Mouse (Mus musculus): ENCODE data around the gene Fyco1. TPM values are rescaled to one million over a fixed set of nuclear protein-coding genes. Genes with fewer than 3 reads are reported as not detected.
A peak's percentile ranks its signal among the peaks of the same experiment; 100 is the strongest.

Fyco1 gene
- total and polyA plus RNA-seq, 3 experiments, result 55.5 to 262 (median 251) TPM

GRCm38 (mm10) chr9:123814326-123814725, 37.4 kb downstream of the Fyco1 start:
- 26% methylated on average over 2 of the region's 2 CpGs for WGBS
- H3K9ac ChIP-seq (ENCODE audit: low read depth, low read length), result no peak overlapping the region
- peak overlapping the region; percentile 43; the same call in 1 of the 2 replicates for H3K27ac ChIP-seq
- H3K4me1 ChIP-seq (ENCODE audit: control insufficient read depth, insufficient read depth, low read length), result peaks cover 7% of the 10 kb centered on the region
- no peak overlapping the region for H3K4me3 ChIP-seq
- H3K36me3 ChIP-seq (ENCODE audit: control insufficient read depth, insufficient read depth, low read length), result peaks cover 52% of the 10 kb centered on the region
- no peaks in the 10 kb centered on the region for H3K79me2 ChIP-seq (replicated peaks; ENCODE audit: control insufficient read depth, insufficient read depth, low read length)
- DNase-seq, result no peak
- intact Hi-C loops (cut with DNase I), result no loop called here
- TF ChIP-seq POLR2A (IDR thresholded peaks at IDR 0.05; ENCODE audit: insufficient read depth, low read depth, low read length) (no peak), CTCF (IDR thresholded peaks at IDR 0.05) (no peak), EP300 (IDR thresholded peaks at IDR 0.05; ENCODE audit: insufficient read depth, low read depth, low read length) (no peak)
- H3K27me3 ChIP-seq (ENCODE audit: control insufficient read depth, insufficient read depth, low read length), result no peaks in the 10 kb centered on the region

GRCm38 (mm10) chr9:123811831-123812230, 39.9 kb downstream of the Fyco1 start:
- Histone ChIP-seq H3K79me2 (replicated peaks; ENCODE audit: control insufficient read depth, insufficient read depth, low read length) (no peaks in the 10 kb centered on the region), H3K4me3 (no peak overlapping the region), H3K9ac (ENCODE audit: low read depth, low read length) (no peak overlapping the region), H3K4me1 (ENCODE audit: control insufficient read depth, insufficient read depth, low read length) (peaks cover 14% of the 10 kb centered on the region), H3K27ac (no peak overlapping the region), H3K27me3 (ENCODE audit: control insufficient read depth, insufficient read depth, low read length) (no peaks in the 10 kb centered on the region), H3K36me3 (ENCODE audit: control insufficient read depth, insufficient read depth, low read length) (peaks cover 47% of the 10 kb centered on the region)
- intact Hi-C loops (cut with DNase I), result no loop called here
- TF ChIP-seq EP300 (IDR thresholded peaks at IDR 0.05; ENCODE audit: insufficient read depth, low read depth, low read length) (no peak), POLR2A (IDR thresholded peaks at IDR 0.05; ENCODE audit: insufficient read depth, low read depth, low read length) (no peak), CTCF (IDR thresholded peaks at IDR 0.05) (no peak)
- no peak for DNase-seq
- WGBS, result 90% methylated on average over 3 of the region's 3 CpGs

- peak overlapping the region; percentile 39 for H3K27ac ChIP-seq
- no peak overlapping the region for H3K9ac ChIP-seq (ENCODE audit: low read depth, low read length)
- no peaks in the 10 kb centered on the region for H3K79me2 ChIP-seq (replicated peaks; ENCODE audit: control insufficient read depth, insufficient read depth, low read length)
- intact Hi-C loops (cut with DNase I), result no loop called here
- TF ChIP-seq POLR2A (IDR thresholded peaks at IDR 0.05; ENCODE audit: insufficient read depth, low read depth, low read length) (no peak), CTCF (IDR thresholded peaks at IDR 0.05) (no peak), EP300 (IDR thresholded peaks at IDR 0.05; ENCODE audit: insufficient read depth, low read depth, low read length) (no peak)
- H3K27me3 ChIP-seq (ENCODE audit: control insufficient read depth, insufficient read depth, low read length), result no peaks in the 10 kb centered on the region
- H3K36me3 ChIP-seq (ENCODE audit: control insufficient read depth, insufficient read depth, low read length), result peaks cover 36% of the 10 kb centered on the region
- no peak for DNase-seq
- H3K4me3 ChIP-seq, result no peak overlapping the region
- H3K4me1 ChIP-seq (ENCODE audit: control insufficient read depth, insufficient read depth, low read length), result peaks cover 8% of the 10 kb centered on the region
- 24% methylated on average over 7 of the region's 7 CpGs for WGBS
Observed at GRCm38 (mm10) chr9:123808583-123808982, 43.1 kb downstream of the Fyco1 start.

GRCm38 (mm10) chr9:123806267-123806666, 45.4 kb downstream of the Fyco1 start, which contains the start of gene Cxcr6:
Cxcr6 (plus strand) TSS chr9:123806475.
- Histone ChIP-seq H3K27ac (no peak within 1 kb of the TSS), H3K9ac (ENCODE audit: low read depth, low read length) (no peak within 1 kb of the TSS), H3K36me3 (ENCODE audit: control insufficient read depth, insufficient read depth, low read length) (peaks cover 45% of the 10 kb centered on the region), H3K27me3 (ENCODE audit: control insufficient read depth, insufficient read depth, low read length) (no peaks in the 10 kb centered on the region), H3K4me3 (no peak within 1 kb of the TSS), H3K79me2 (replicated peaks; ENCODE audit: control insufficient read depth, insufficient read depth, low read length) (no peaks in the 10 kb centered on the region), H3K4me1 (ENCODE audit: control insufficient read depth, insufficient read depth, low read length) (peaks cover 13% of the 10 kb centered on the region)
- intact Hi-C loops (cut with DNase I), result no loop called here
- DNase-seq, result no peak
- no peak for TF ChIP-seq CTCF (IDR thresholded peaks at IDR 0.05)
- WGBS, result 84% methylated on average over 5 of the region's 5 CpGs

GRCm38 (mm10) chr9:123805241-123805640, 46.5 kb downstream of the Fyco1 start:
- WGBS, result 84% methylated on average over 2 of the region's 2 CpGs
- TF ChIP-seq EP300 (IDR thresholded peaks at IDR 0.05; ENCODE audit: insufficient read depth, low read depth, low read length), result no peak
- TF ChIP-seq POLR2A (IDR thresholded peaks at IDR 0.05; ENCODE audit: insufficient read depth, low read depth, low read length), result no peak
- TF ChIP-seq CTCF (IDR thresholded peaks at IDR 0.05), result no peak
- no peak overlapping the region for H3K9ac ChIP-seq (ENCODE audit: low read depth, low read length)

GRCm38 (mm10) chr9:123802896-123803295, 48.8 kb downstream of the Fyco1 start:
- no peak overlapping the region for H3K9ac ChIP-seq (ENCODE audit: low read depth, low read length)
- H3K4me3 ChIP-seq, result no peak overlapping the region
- TF ChIP-seq EP300 (IDR thresholded peaks at IDR 0.05; ENCODE audit: insufficient read depth, low read depth, low read length), result no peak
- TF ChIP-seq POLR2A (IDR thresholded peaks at IDR 0.05; ENCODE audit: insufficient read depth, low read depth, low read length), result no peak
- TF ChIP-seq CTCF (IDR thresholded peaks at IDR 0.05), result no peak
- H3K36me3 ChIP-seq (ENCODE audit: control insufficient read depth, insufficient read depth, low read length), result peaks cover 33% of the 10 kb centered on the region
- intact Hi-C loops (cut with DNase I), result no loop called here
- no peak overlapping the region for H3K27ac ChIP-seq
- no peaks in the 10 kb centered on the region for H3K27me3 ChIP-seq (ENCODE audit: control insufficient read depth, insufficient read depth, low read length)
- peaks cover 7% of the 10 kb centered on the region for H3K4me1 ChIP-seq (ENCODE audit: control insufficient read depth, insufficient read depth, low read length)
- DNase-seq, result no peak
- no peaks in the 10 kb centered on the region for H3K79me2 ChIP-seq (replicated peaks; ENCODE audit: control insufficient read depth, insufficient read depth, low read length)

More at GRCm38 (mm10) chr9:123805241-123805640, 46.5 kb downstream of the Fyco1 start:
- Histone ChIP-seq H3K79me2 (replicated peaks; ENCODE audit: control insufficient read depth, insufficient read depth, low read length) (no peaks in the 10 kb centered on the region), H3K4me3 (no peak overlapping the region), H3K4me1 (ENCODE audit: control insufficient read depth, insufficient read depth, low read length) (peaks cover 13% of the 10 kb centered on the region), H3K27me3 (ENCODE audit: control insufficient read depth, insufficient read depth, low read length) (no peaks in the 10 kb centered on the region), H3K36me3 (ENCODE audit: control insufficient read depth, insufficient read depth, low read length) (peaks cover 41% of the 10 kb centered on the region), H3K27ac (no peak overlapping the region)
- intact Hi-C loops (cut with DNase I), result no loop called here
- DNase-seq, result no peak

Data from heart, adult 2 months (tissue).